Mouse (Mus musculus) CH12.LX (cell line): ENCODE measurements around the gene Cmtm6. TPM values are rescaled to one million over a fixed set of nuclear protein-coding genes. Genes with fewer than 3 reads are reported as not detected.

Experiments used
- DNase-seq: peaks from one replicate; pipeline ENCODE4 v3.0.0-alpha.2; 2013; ENCODE audit errors: extremely low read depth
- H3K27ac ChIP-seq: 2 replicates; pipeline ENCODE4 v1.5.1; 2012; ENCODE audit warnings: low read depth, mild to moderate bottlenecking, control low read depth, moderate library complexity; ENCODE audit not compliant: insufficient read depth
- H3K27me3 ChIP-seq: replicated peaks from 2 replicates; pipeline ENCODE3; 2012; ENCODE audit warnings: inconsistent platforms
- H3K36me3 ChIP-seq, 2 experiments: replicated peaks in 1 of 2; 2 replicates each; pipeline versions ENCODE3 to v1.6.1; 2012; ENCODE audit warnings: inconsistent platforms in 1 of 2, low read length in 1 of 2, mild to moderate bottlenecking in 1 of 2, mixed read lengths in 1 of 2, moderate library complexity in 1 of 2; ENCODE audit not compliant: control insufficient read depth in 1 of 2, insufficient read depth in 1 of 2
- H3K4me1 ChIP-seq, 2 experiments: 2 replicates each; pipeline ENCODE4 v1.6.1; 2012; ENCODE audit warnings: inconsistent platforms in 1 of 2, moderate library complexity in 1 of 2; ENCODE audit not compliant: insufficient read depth in 2 of 2, control insufficient read depth in 1 of 2
- H3K4me2 ChIP-seq: 2 replicates; pipeline ENCODE4 v1.6.1; 2012; ENCODE audit warnings: low read depth, mild to moderate bottlenecking, control low read depth; ENCODE audit not compliant: poor library complexity, insufficient read depth, severe bottlenecking
- H3K4me3 ChIP-seq, 3 experiments: fragments of 150-350 bp in 1 of 3; sonication (generic) in 1 of 3; replicated peaks in 1 of 3; 2 replicates each; pipeline versions ENCODE3 to v1.5.1; 2011 to 2012; ENCODE audit warnings: low read depth in 2 of 3, low read length in 2 of 3, mild to moderate bottlenecking in 2 of 3, moderate library complexity in 2 of 3, control low read depth in 1 of 3, improper control_type of control experiment in 1 of 3, inconsistent platforms in 1 of 3, mixed read lengths in 1 of 3; ENCODE audit not compliant: poor library complexity in 1 of 3
- H3K79me2 ChIP-seq: replicated peaks from 2 replicates; pipeline ENCODE4 v1.6.1; 2012; ENCODE audit warnings: mild to moderate bottlenecking, moderate library complexity; ENCODE audit not compliant: control insufficient read depth, poor library complexity, insufficient read depth, severe bottlenecking; ENCODE audit errors: extremely low read depth
- H3K9ac ChIP-seq: 2 replicates; pipeline ENCODE4 v1.6.1; 2012; ENCODE audit warnings: low read depth, mild to moderate bottlenecking, control low read depth, moderate library complexity; ENCODE audit not compliant: insufficient read depth
- H3K9me3 ChIP-seq: replicated peaks from 2 replicates; pipeline ENCODE3; 2012; ENCODE audit warnings: low read length, inconsistent platforms, mixed read lengths
- CTCF ChIP-seq, 2 experiments: IDR thresholded peaks in 1 of 2; conservative IDR thresholded peaks in 1 of 2; 2 replicates each; pipeline ENCODE4 v1.5.1; 2011 to 2012; ENCODE audit warnings: low read depth in 2 of 2, low read length in 2 of 2, improper control_type of control experiment in 1 of 2, inconsistent platforms in 1 of 2, mild to moderate bottlenecking in 1 of 2, moderate library complexity in 1 of 2
- E2F4 ChIP-seq: IDR thresholded peaks from 2 replicates; pipeline ENCODE4 v1.6.1; 2011; ENCODE audit warnings: low read depth, low read length, improper control_type of control experiment; ENCODE audit not compliant: insufficient replicate concordance
- HCFC1 ChIP-seq: IDR thresholded peaks from 2 replicates; pipeline ENCODE4 v1.6.1; 2012; ENCODE audit warnings: low read depth, mild to moderate bottlenecking, inconsistent platforms, low read length, improper control_type of control experiment
- IRF4 ChIP-seq: IDR thresholded peaks from 2 replicates; pipeline ENCODE4 v1.6.1; 2014; ENCODE audit warnings: low read depth, mild to moderate bottlenecking, inconsistent platforms, low read length, improper control_type of control experiment
- JUND ChIP-seq: conservative IDR thresholded peaks from 2 replicates; pipeline ENCODE4 v1.6.1; 2011; ENCODE audit warnings: low read depth, low read length, improper control_type of control experiment
- MAZ ChIP-seq: IDR thresholded peaks from 2 replicates; pipeline ENCODE4 v1.6.1; 2012; ENCODE audit warnings: low read depth, mild to moderate bottlenecking, inconsistent platforms, low read length, improper control_type of control experiment, moderate library complexity
- MEF2A ChIP-seq: IDR thresholded peaks from 2 replicates; pipeline ENCODE4 v1.6.1; 2014; ENCODE audit warnings: low read depth, mild to moderate bottlenecking, inconsistent platforms, low read length, improper control_type of control experiment, borderline replicate concordance
- MYC ChIP-seq: IDR thresholded peaks from 2 replicates; pipeline ENCODE4 v1.6.1; 2011; ENCODE audit warnings: low read depth, mild to moderate bottlenecking, improper control_type of control experiment, low read length
- NELFE ChIP-seq: IDR thresholded peaks from 2 replicates; pipeline ENCODE4 v1.6.1; 2011; ENCODE audit warnings: low read depth, low read length, improper control_type of control experiment
- NRF1 ChIP-seq: IDR thresholded peaks from 2 replicates; pipeline ENCODE4 v1.6.1; 2014; ENCODE audit warnings: low read depth, mild to moderate bottlenecking, inconsistent platforms, low read length, improper control_type of control experiment, moderate library complexity
- POLR2A ChIP-seq: IDR thresholded peaks from 2 replicates; pipeline ENCODE4 v1.6.1; 2011; ENCODE audit warnings: low read depth, mild to moderate bottlenecking, improper control_type of control experiment, low read length
- RAD21 ChIP-seq: IDR thresholded peaks from 2 replicates; pipeline ENCODE4 v1.6.1; 2011; ENCODE audit warnings: low read depth, mild to moderate bottlenecking, low read length, improper control_type of control experiment, moderate library complexity
- SIN3A ChIP-seq: IDR thresholded peaks from 2 replicates; pipeline ENCODE4 v1.6.1; 2012; ENCODE audit warnings: low read length, improper control_type of control experiment, inconsistent platforms
- SMC3 ChIP-seq: IDR thresholded peaks from 2 replicates; pipeline ENCODE4 v1.6.1; 2011; ENCODE audit warnings: low read depth, low read length, improper control_type of control experiment
- TBP ChIP-seq: conservative IDR thresholded peaks from 2 replicates; pipeline ENCODE4 v1.6.1; 2011; ENCODE audit warnings: low read depth, low read length, improper control_type of control experiment
- UBTF ChIP-seq: IDR thresholded peaks from 2 replicates; pipeline ENCODE4 v1.6.1; 2012; ENCODE audit warnings: low read depth, mild to moderate bottlenecking, inconsistent platforms, low read length, improper control_type of control experiment, moderate library complexity
- USF1 ChIP-seq: IDR thresholded peaks from 2 replicates; pipeline ENCODE4 v1.6.1; 2014; ENCODE audit warnings: low read depth, mild to moderate bottlenecking, inconsistent platforms, low read length, improper control_type of control experiment
- USF2 ChIP-seq: conservative IDR thresholded peaks from 2 replicates; pipeline ENCODE4 v1.6.1; 2011; ENCODE audit warnings: low read depth, low read length, improper control_type of control experiment
- ZKSCAN1 ChIP-seq: IDR thresholded peaks from 2 replicates; pipeline ENCODE4 v1.6.1; 2012; ENCODE audit warnings: low read depth, inconsistent platforms, low read length, improper control_type of control experiment, borderline replicate concordance
- ZMIZ1 ChIP-seq: IDR thresholded peaks from 2 replicates; pipeline ENCODE4 v1.6.1; 2012; ENCODE audit warnings: low read depth, mild to moderate bottlenecking, inconsistent platforms, low read length, improper control_type of control experiment
- ZNF384 ChIP-seq: IDR thresholded peaks from 2 replicates; pipeline ENCODE4 v1.6.1; 2012; ENCODE audit warnings: low read depth, low read length, improper control_type of control experiment, inconsistent platforms
- dilution Hi-C: fragments of 300-500 bp; cut with MboI; formaldehyde crosslinking; loops from 2 replicates; pipeline ENCODE4 v1.14.3; 2020; ENCODE audit warnings: low sequenced_read_pairs; ENCODE audit not compliant: extremely low pct_unique_long_range_greater_than_20kb, extremely low pct_ligation_motif_present
- in situ Hi-C: fragments of 300-500 bp; cut with MboI; formaldehyde crosslinking; loops from 3 replicates; pipeline ENCODE4 v1.14.3; 2019; ENCODE audit warnings: low sequenced_read_pairs, low pct_ligation_motif_present, low pct_unique_long_range_greater_than_20kb, mixed read lengths
- polyA plus RNA-seq: library from polyadenylated mRNA; unstranded; fragments of >175 nt; gene quantifications from 2 replicates; pipeline ENCODE4 v1.2.1, GENCODE M21; 2012; ENCODE audit warnings: low read depth; ENCODE audit not compliant: insufficient read length
- total RNA-seq, 2 experiments: library from RNA; depleted of rRNA; stranded (reverse); fragments of 300-350 nt in 1 of 2; fragments of >200 nt in 1 of 2; gene quantifications; 2 replicates each; pipeline ENCODE4 v1.2.3; 2012 to 2014

Cmtm6 gene
- total and polyA plus RNA-seq, 3 experiments = 30.1 to 39.5 (median 38.0) TPM

GRCm38 (mm10) chr9:114710345-114710744, 20.6 kb upstream of the Cmtm6 start:
- in situ Hi-C loops (no loop called here), dilution Hi-C loops (no loop called here)
- Histone ChIP-seq H3K27me3 (no peaks in the 10 kb centered on the region), H3K9me3 (no peaks in the 10 kb centered on the region), H3K4me2 (no peak overlapping the region), H3K4me3 (no peak overlapping the region), H3K27ac (no peak overlapping the region), H3K9ac (no peak overlapping the region), H3K4me1 (no peaks in the 10 kb centered on the region), H3K36me3 (peaks cover 51 to 87% of the 10 kb centered on the region in 2 experiments), H3K79me2 (no peaks in the 10 kb centered on the region)
- TF ChIP-seq SIN3A (no peak), ZKSCAN1 (no peak), SMC3 (peak; percentile 67), ZNF384 (no peak), POLR2A (no peak), UBTF (no peak), TBP (no peak), NELFE (no peak), RAD21 (peak; percentile 45), E2F4 (no peak), ZMIZ1 (no peak), MAZ (no peak), USF1 (no peak), CTCF (conservative IDR thresholded peaks at IDR 0.05 in 1 of 2, IDR thresholded peaks at IDR 0.05 in 1 of 2; ENCODE audit: low read depth in 2 of 2, low read length in 2 of 2) (peak; percentile 45 to 95; a peak in 3 of 4 replicates)
- DNase-seq = peak; percentile 66

- Histone ChIP-seq H3K9me3 (no peaks in the 10 kb centered on the region), H3K4me2 (no peak overlapping the region), H3K79me2 (no peaks in the 10 kb centered on the region), H3K9ac (no peak overlapping the region), H3K36me3 (peaks cover 64 to 88% of the 10 kb centered on the region in 2 experiments), H3K4me3 (no peak overlapping the region), H3K27me3 (no peaks in the 10 kb centered on the region), H3K4me1 (no peaks in the 10 kb centered on the region), H3K27ac (no peak overlapping the region)
- in situ Hi-C loops = no loop called here
- no peak for TF ChIP-seq POLR2A
- TF ChIP-seq HCFC1 = no peak
- no peak for TF ChIP-seq MYC
- TF ChIP-seq UBTF = no peak
- no peak for TF ChIP-seq JUND
- TF ChIP-seq NRF1 = no peak
- TF ChIP-seq IRF4 = no peak
- no peak for TF ChIP-seq NELFE
- TF ChIP-seq SIN3A = no peak
- TF ChIP-seq USF2 = no peak
- TF ChIP-seq MEF2A = no peak
- no peak for DNase-seq
- dilution Hi-C loops = no loop called here
Measured at GRCm38 (mm10) chr9:114713481-114713880, 17.4 kb upstream of the Cmtm6 start.
